Mouse (Mus musculus): ENCODE results near the gene Trak1. TPM values are rescaled to one million over a fixed set of nuclear protein-coding genes. Genes with fewer than 3 reads are reported as not detected.
A peak's percentile ranks its signal among the peaks of the same experiment; 100 is the strongest.

Gene Trak1
- polyA plus RNA-seq, 1 experiment: 61.1 TPM

- TF ChIP-seq CTCF (IDR thresholded peaks at IDR 0.05; ENCODE audit: low read depth, low read length) (peak; percentile 82), POLR2A (IDR thresholded peaks at IDR 0.05; ENCODE audit: borderline replicate concordance, low read depth, low read length) (no peak)
- H3K4me1 ChIP-seq (ENCODE audit: control insufficient read depth, insufficient read depth, low read length): peaks cover 34% of the 10 kb centered on the region
- H3K4me3 ChIP-seq (ENCODE audit: insufficient read depth, low read length): peak overlapping the region; percentile 16; the same call in 1 of the 2 replicates
- peak overlapping the region; percentile 27 for H3K27ac ChIP-seq (ENCODE audit: insufficient read depth, low read depth, low read length)
Observed at GRCm38 (mm10) chr9:121374076-121374863, 77.0 kb downstream of the Trak1 start.

- TF ChIP-seq POLR2A (IDR thresholded peaks at IDR 0.05; ENCODE audit: borderline replicate concordance, low read depth, low read length): no peak
- TF ChIP-seq CTCF (IDR thresholded peaks at IDR 0.05; ENCODE audit: low read depth, low read length): no peak
- no peak overlapping the region for H3K27ac ChIP-seq (ENCODE audit: insufficient read depth, low read depth, low read length)
- H3K4me3 ChIP-seq (ENCODE audit: insufficient read depth, low read length): no peak overlapping the region
- peaks cover 34% of the 10 kb centered on the region for H3K4me1 ChIP-seq (ENCODE audit: control insufficient read depth, insufficient read depth, low read length)
Observed at GRCm38 (mm10) chr9:121374864-121375255, 77.6 kb downstream of the Trak1 start.

GRCm38 (mm10) chr9:121376094-121376493 is 78.8 kb downstream of the Trak1 start:
- Histone ChIP-seq H3K4me1 (ENCODE audit: control insufficient read depth, insufficient read depth, low read length) (peaks cover 26% of the 10 kb centered on the region), H3K4me3 (ENCODE audit: insufficient read depth, low read length) (no peak overlapping the region), H3K27ac (ENCODE audit: insufficient read depth, low read depth, low read length) (no peak overlapping the region)
- TF ChIP-seq POLR2A (IDR thresholded peaks at IDR 0.05; ENCODE audit: borderline replicate concordance, low read depth, low read length) (no peak), CTCF (IDR thresholded peaks at IDR 0.05; ENCODE audit: low read depth, low read length) (no peak)

- Histone ChIP-seq H3K4me1 (ENCODE audit: control insufficient read depth, insufficient read depth, low read length) (peaks cover 13% of the 10 kb centered on the region), H3K4me3 (ENCODE audit: insufficient read depth, low read length) (no peak overlapping the region), H3K27ac (ENCODE audit: insufficient read depth, low read depth, low read length) (no peak overlapping the region)
- TF ChIP-seq POLR2A (IDR thresholded peaks at IDR 0.05; ENCODE audit: borderline replicate concordance, low read depth, low read length) (no peak), CTCF (IDR thresholded peaks at IDR 0.05; ENCODE audit: low read depth, low read length) (no peak)
Observed at GRCm38 (mm10) chr9:121380310-121380920, 83.1 kb downstream of the Trak1 start.

- Histone ChIP-seq H3K4me3 (ENCODE audit: insufficient read depth, low read length) (no peak overlapping the region), H3K27ac (ENCODE audit: insufficient read depth, low read depth, low read length) (no peak overlapping the region), H3K4me1 (ENCODE audit: control insufficient read depth, insufficient read depth, low read length) (peaks cover 13% of the 10 kb centered on the region)
- TF ChIP-seq POLR2A (IDR thresholded peaks at IDR 0.05; ENCODE audit: borderline replicate concordance, low read depth, low read length) (no peak), CTCF (IDR thresholded peaks at IDR 0.05; ENCODE audit: low read depth, low read length) (no peak)
Observed at GRCm38 (mm10) chr9:121381678-121382297, 84.5 kb downstream of the Trak1 start.

GRCm38 (mm10) chr9:121382568-121382967 is 85.3 kb downstream of the Trak1 start:
- peaks cover 14% of the 10 kb centered on the region for H3K4me1 ChIP-seq (ENCODE audit: control insufficient read depth, insufficient read depth, low read length)
- H3K27ac ChIP-seq (ENCODE audit: insufficient read depth, low read depth, low read length): no peak overlapping the region
- TF ChIP-seq POLR2A (IDR thresholded peaks at IDR 0.05; ENCODE audit: borderline replicate concordance, low read depth, low read length): no peak
- TF ChIP-seq CTCF (IDR thresholded peaks at IDR 0.05; ENCODE audit: low read depth, low read length): no peak
- no peak overlapping the region for H3K4me3 ChIP-seq (ENCODE audit: insufficient read depth, low read length)

- no peak overlapping the region for H3K27ac ChIP-seq (ENCODE audit: insufficient read depth, low read depth, low read length)
- TF ChIP-seq POLR2A (IDR thresholded peaks at IDR 0.05; ENCODE audit: borderline replicate concordance, low read depth, low read length): no peak
- TF ChIP-seq CTCF (IDR thresholded peaks at IDR 0.05; ENCODE audit: low read depth, low read length): no peak
- peaks cover 18% of the 10 kb centered on the region for H3K4me1 ChIP-seq (ENCODE audit: control insufficient read depth, insufficient read depth, low read length)
- no peak overlapping the region for H3K4me3 ChIP-seq (ENCODE audit: insufficient read depth, low read length)
Observed at GRCm38 (mm10) chr9:121383180-121383586, 85.9 kb downstream of the Trak1 start.

GRCm38 (mm10) chr9:121384620-121385019 is 87.3 kb downstream of the Trak1 start:
- TF ChIP-seq POLR2A (IDR thresholded peaks at IDR 0.05; ENCODE audit: borderline replicate concordance, low read depth, low read length): no peak
- TF ChIP-seq CTCF (IDR thresholded peaks at IDR 0.05; ENCODE audit: low read depth, low read length): no peak
- Histone ChIP-seq H3K4me3 (ENCODE audit: insufficient read depth, low read length) (no peak overlapping the region), H3K4me1 (ENCODE audit: control insufficient read depth, insufficient read depth, low read length) (peaks cover 18% of the 10 kb centered on the region), H3K27ac (ENCODE audit: insufficient read depth, low read depth, low read length) (no peak overlapping the region)

GRCm38 (mm10) chr9:121385091-121385748 is 87.9 kb downstream of the Trak1 start:
- TF ChIP-seq POLR2A (IDR thresholded peaks at IDR 0.05; ENCODE audit: borderline replicate concordance, low read depth, low read length) (no peak), CTCF (IDR thresholded peaks at IDR 0.05; ENCODE audit: low read depth, low read length) (peak; percentile 81)
- Histone ChIP-seq H3K27ac (ENCODE audit: insufficient read depth, low read depth, low read length) (no peak overlapping the region), H3K4me1 (ENCODE audit: control insufficient read depth, insufficient read depth, low read length) (peaks cover 18% of the 10 kb centered on the region), H3K4me3 (ENCODE audit: insufficient read depth, low read length) (no peak overlapping the region)
